Mouse (Mus musculus) midbrain, postnatal 0 days (tissue): ENCODE data around the gene Plekhg2. TPM values are rescaled to one million over a fixed set of nuclear protein-coding genes. Genes with fewer than 3 reads are reported as not detected.

Source experiments
- ATAC-seq: fragments of 200-750 bp; cut with Nextera tagmentation; 2 replicates; pipeline ENCODE4 v1.8.0; 2017; ENCODE audit warnings: moderate number of reproducible peaks, mild to moderate bottlenecking, moderate TSS enrichment, moderate library complexity; ENCODE audit not compliant: low FRiP score
- DNase-seq: peaks from one replicate; pipeline ENCODE4 v3.0.0-alpha.2; 2015; ENCODE audit warnings: low spot score
- H3K27ac ChIP-seq: fragments of 300-500 bp; sonication (generic); 2 replicates; pipeline ENCODE4 v1.5.1; 2014; ENCODE audit warnings: low read depth, mild to moderate bottlenecking, low read length, mixed read lengths
- H3K27me3 ChIP-seq: fragments of 300-500 bp; sonication (generic); 2 replicates; pipeline ENCODE4 v1.6.1; 2014; ENCODE audit warnings: low read length, control low read depth, mixed read lengths; ENCODE audit not compliant: insufficient read depth
- H3K36me3 ChIP-seq: fragments of 300-500 bp; sonication (generic); 2 replicates; pipeline ENCODE4 v1.6.1; 2014; ENCODE audit warnings: low read length, control low read depth, mixed read lengths; ENCODE audit not compliant: insufficient read depth
- H3K4me1 ChIP-seq: fragments of 300-500 bp; sonication (generic); 2 replicates; pipeline ENCODE4 v1.6.1; 2014; ENCODE audit warnings: mild to moderate bottlenecking, control low read depth, antibody characterized with exemption, low read length, mixed read lengths; ENCODE audit not compliant: insufficient read depth
- H3K4me2 ChIP-seq: fragments of 300-500 bp; sonication (generic); 2 replicates; pipeline ENCODE4 v1.6.1; 2014; ENCODE audit warnings: low read depth, mild to moderate bottlenecking, low read length, mixed read lengths; ENCODE audit not compliant: poor library complexity, severe bottlenecking
- H3K4me3 ChIP-seq: fragments of 300-500 bp; sonication (generic); 2 replicates; pipeline ENCODE4 v1.5.1; 2014; ENCODE audit warnings: low read depth, mild to moderate bottlenecking, low read length, moderate library complexity
- H3K9ac ChIP-seq: fragments of 300-500 bp; sonication (generic); replicated peaks from 2 replicates; pipeline ENCODE4 v1.6.1; 2014; ENCODE audit warnings: mild to moderate bottlenecking, low read length, moderate library complexity, mixed read lengths; ENCODE audit not compliant: poor library complexity, severe bottlenecking
- H3K9me3 ChIP-seq: fragments of 300-500 bp; sonication (generic); 2 replicates; pipeline ENCODE4 v1.6.1; 2016; ENCODE audit warnings: low read length, control low read depth
- CTCF ChIP-seq: IDR thresholded peaks from 2 replicates; pipeline ENCODE4 v1.5.1; 2016; ENCODE audit warnings: antibody characterized with exemption, mild to moderate bottlenecking
- WGBS: fragments of 180-500 bp; shearing (Covaris S2); extraction: QIAGEN DNeasy Blood & Tissue Kit; methylation state at CpG from one replicate; pipeline ENCODE4 v1.1.7; 2014; 5-methylcytosine and 5-hydroxymethylcytosine counted together
- polyA plus RNA-seq: library from polyadenylated mRNA; unstranded; fragments of >200 nt; fragmentation: Nextera tagmentation; extraction: Ambion mirVana; gene quantifications from 2 replicates; pipeline ENCODE4 v1.2.1, GENCODE M21; 2015
- total RNA-seq: library from RNA; depleted of rRNA; stranded (reverse); fragments of >200 nt; gene quantifications from 2 replicates; pipeline ENCODE4 v1.2.3, GENCODE M21; 2014

Gene Plekhg2
- total and polyA plus RNA-seq, 2 experiments from 2014 or later = 7.9 to 19.4 TPM

GRCm38 (mm10) chr7:28351676-28352191 lies 20.7 kb downstream of the Plekhg2 start:
- H3K27me3 ChIP-seq = no peaks in the 10 kb centered on the region
- H3K36me3 ChIP-seq = peaks cover 13% of the 10 kb centered on the region; the same call in 1 of the 2 replicates
- WGBS = 41% methylated on average over 4 of the region's 4 CpGs
- H3K4me3 ChIP-seq = peak overlapping the region; percentile 85
- ATAC-seq = no peak
- peak overlapping the region; percentile 84 for H3K4me2 ChIP-seq
- peak overlapping the region; percentile 97 for H3K9ac ChIP-seq
- H3K27ac ChIP-seq = no peak overlapping the region
- no peaks in the 10 kb centered on the region for H3K9me3 ChIP-seq
- DNase-seq = no peak
- no peak for TF ChIP-seq CTCF
- H3K4me1 ChIP-seq = peaks cover 9% of the 10 kb centered on the region; the same call in 1 of the 2 replicates

- peaks cover 9% of the 10 kb centered on the region; the same call in 1 of the 2 replicates for H3K4me1 ChIP-seq
- peak within 1 kb of the TSS; percentile 83 for H3K27ac ChIP-seq
- H3K36me3 ChIP-seq = peaks cover 13% of the 10 kb centered on the region; the same call in 1 of the 2 replicates
- TF ChIP-seq CTCF = no peak
- H3K27me3 ChIP-seq = no peaks in the 10 kb centered on the region
- H3K4me2 ChIP-seq = peak within 1 kb of the TSS; percentile 84
- H3K9me3 ChIP-seq = no peaks in the 10 kb centered on the region
- peak within 1 kb of the TSS; percentile 85 for H3K4me3 ChIP-seq
- DNase-seq (peak; percentile 99), ATAC-seq (peak; percentile 92)
- peak within 1 kb of the TSS; percentile 97 for H3K9ac ChIP-seq
- WGBS = under 1% methylated on average over 49 of the region's 50 CpGs
These were observed 22.1 kb downstream of the Plekhg2 start, which contains the start of gene Rps16 for GRCm38 (mm10) chr7:28350155-28350883. Gene Rps16 (plus strand): TSS chr7:28350652.

- DNase-seq (peak; percentile 47), ATAC-seq (no peak)
- Histone ChIP-seq H3K36me3 (peaks cover 5% of the 10 kb centered on the region; the same call in 1 of the 2 replicates), H3K4me3 (no peak overlapping the region), H3K4me1 (peaks cover 9% of the 10 kb centered on the region; the same call in 1 of the 2 replicates), H3K9ac (no peak overlapping the region), H3K27me3 (no peaks in the 10 kb centered on the region), H3K9me3 (no peaks in the 10 kb centered on the region), H3K4me2 (no peak overlapping the region), H3K27ac (no peak overlapping the region)
- 91% methylated on average over 7 of the region's 7 CpGs for WGBS
- TF ChIP-seq CTCF = peak; percentile 55
These were observed 23.8 kb downstream of the Plekhg2 start for GRCm38 (mm10) chr7:28348601-28349000.

- DNase-seq (no peak), ATAC-seq (no peak)
- no peak for TF ChIP-seq CTCF
- 79% methylated on average over 3 of the region's 3 CpGs for WGBS
- H3K9ac ChIP-seq = no peak overlapping the region
- H3K4me2 ChIP-seq = no peak overlapping the region
- no peaks in the 10 kb centered on the region for H3K36me3 ChIP-seq
- no peak overlapping the region for H3K4me3 ChIP-seq
- no peaks in the 10 kb centered on the region for H3K9me3 ChIP-seq
- peaks cover 9% of the 10 kb centered on the region; the same call in 1 of the 2 replicates for H3K4me1 ChIP-seq
- H3K27me3 ChIP-seq = no peaks in the 10 kb centered on the region
- H3K27ac ChIP-seq = no peak overlapping the region
These were observed 24.7 kb downstream of the Plekhg2 start for GRCm38 (mm10) chr7:28347746-28348145.

GRCm38 (mm10) chr7:28344637-28345036 lies 27.8 kb downstream of the Plekhg2 start:
- Histone ChIP-seq H3K27me3 (no peaks in the 10 kb centered on the region), H3K4me2 (no peak overlapping the region), H3K4me1 (peaks cover 3% of the 10 kb centered on the region; the same call in 1 of the 2 replicates), H3K4me3 (no peak overlapping the region), H3K9ac (no peak overlapping the region), H3K27ac (no peak overlapping the region), H3K9me3 (no peaks in the 10 kb centered on the region), H3K36me3 (no peaks in the 10 kb centered on the region)
- peak; percentile 93 for TF ChIP-seq CTCF
- WGBS = 4% methylated on average over 4 of the region's 4 CpGs
- ATAC-seq = no peak
- DNase-seq = peak; percentile 74

GRCm38 (mm10) chr7:28341381-28341780 lies 31.0 kb downstream of the Plekhg2 start:
- Histone ChIP-seq H3K36me3 (no peaks in the 10 kb centered on the region), H3K9ac (no peak overlapping the region), H3K4me3 (no peak overlapping the region), H3K27ac (no peak overlapping the region), H3K4me2 (no peak overlapping the region), H3K9me3 (no peaks in the 10 kb centered on the region), H3K4me1 (0 out of 2 replicates have a peak, but pooled peaks cover 3% of the 10 kb centered on the region), H3K27me3 (no peaks in the 10 kb centered on the region)
- DNase-seq = no peak
- ATAC-seq = no peak
- TF ChIP-seq CTCF = no peak
- WGBS = 55% methylated on average over 7 of the region's 7 CpGs
